Mouse (Mus musculus) thymus, adult 18-20 months (tissue): Measurements from ENCODE around the gene Rbp4.

Experiments used
- DNase-seq, 2 experiments: peaks; one replicate each; pipeline ENCODE4 v3.0.0; 2022; ENCODE audit warnings: mixed read lengths in 2 of 2

Rbp4 gene

DNA sequence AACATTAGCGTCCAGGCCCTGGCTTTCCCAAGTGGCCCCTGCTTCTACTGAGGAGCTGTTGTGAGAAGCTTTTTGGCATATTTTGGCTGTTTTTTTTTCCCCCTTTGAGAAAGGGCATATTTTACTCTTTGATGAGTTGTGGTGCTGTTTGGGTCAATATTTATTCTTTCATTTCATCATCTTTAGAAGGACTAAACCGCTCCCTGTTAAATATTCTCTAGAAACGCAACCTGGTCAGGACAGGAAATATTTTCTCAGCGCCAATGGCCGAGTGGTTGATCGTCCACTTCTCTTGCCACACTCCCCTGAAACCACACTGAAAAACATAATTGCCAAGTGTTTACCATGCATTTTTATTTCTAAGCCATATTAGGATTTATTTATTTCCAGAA, at the start of gene Rbp4:
Gene Rbp4 (minus strand): TSS at position 63 of the 392 bp plus-strand sequence.
- DNase-seq = no peak

DNA sequence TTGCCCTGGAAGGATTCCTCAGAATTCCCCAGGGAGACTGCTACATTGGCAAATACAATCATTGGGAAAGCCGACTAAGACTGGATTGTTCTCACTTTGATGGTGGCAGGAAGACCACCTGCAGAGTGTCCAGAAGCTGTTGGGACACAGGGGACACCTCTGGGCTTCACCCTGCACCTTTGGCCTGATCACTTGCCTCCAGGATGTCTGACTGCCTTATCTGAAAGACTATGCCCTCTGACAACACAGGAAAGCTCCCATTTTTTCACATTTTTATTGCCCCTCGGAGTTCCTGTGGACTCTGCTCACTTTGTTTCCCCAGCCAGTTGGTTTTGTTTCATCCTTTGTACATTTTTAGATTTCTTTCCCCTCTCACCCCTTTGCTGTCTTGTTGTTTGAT, 39.6 kb upstream of the Rbp4 start:
- DNase-seq = no peak

DNA sequence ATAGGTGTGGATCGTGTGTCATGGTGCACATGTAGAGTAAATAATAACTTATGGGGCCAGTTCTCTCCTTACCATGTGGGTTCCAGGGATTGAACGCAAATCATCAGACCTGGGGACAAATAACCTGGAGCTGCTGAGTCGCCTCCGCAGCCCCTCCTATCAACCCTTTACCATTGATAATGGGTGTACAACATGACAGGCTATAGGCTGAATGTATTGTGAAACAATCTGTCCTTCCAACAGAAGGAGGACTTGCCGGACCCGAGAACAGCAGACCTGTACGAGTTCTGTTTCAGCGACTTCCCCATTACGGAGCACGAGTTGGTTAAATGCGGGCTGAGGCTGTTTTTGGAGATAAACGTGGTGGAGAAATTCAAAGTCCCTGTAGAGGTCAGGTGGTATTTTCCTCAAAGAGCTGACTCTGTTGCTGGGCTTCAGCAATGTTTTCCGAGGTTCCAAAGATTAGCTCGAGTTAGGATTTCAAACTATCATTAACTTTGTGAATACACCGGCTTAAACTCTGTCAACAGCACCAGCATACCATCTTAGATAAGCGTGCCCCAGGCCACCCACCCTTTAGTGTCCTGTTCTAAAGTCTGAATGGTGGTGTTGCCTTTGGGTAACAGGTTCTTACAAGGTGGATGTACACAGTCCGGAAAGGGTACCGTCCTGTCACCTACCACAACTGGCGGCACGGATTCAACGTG, 36.7 kb upstream of the Rbp4 start:
- no peak for DNase-seq

DNA sequence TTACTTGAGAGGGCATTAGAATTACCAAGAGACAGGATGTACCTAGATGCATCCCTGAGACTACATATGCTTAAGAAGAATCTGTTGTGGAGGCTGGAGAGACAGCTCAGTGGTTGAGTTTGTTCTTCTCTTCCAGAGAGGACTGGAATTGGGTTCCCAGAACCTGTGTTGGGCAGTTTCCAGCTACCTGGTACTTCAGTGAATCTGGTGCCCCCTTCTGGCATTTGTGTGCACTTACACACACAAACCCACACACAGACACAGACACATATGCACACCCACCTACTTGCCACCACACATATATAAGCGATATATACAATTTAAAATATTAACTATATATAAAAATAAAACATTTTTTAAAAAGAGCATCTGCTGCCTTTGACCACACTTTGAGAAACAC, 31.2 kb upstream of the Rbp4 start:
- DNase-seq = no peak

DNA sequence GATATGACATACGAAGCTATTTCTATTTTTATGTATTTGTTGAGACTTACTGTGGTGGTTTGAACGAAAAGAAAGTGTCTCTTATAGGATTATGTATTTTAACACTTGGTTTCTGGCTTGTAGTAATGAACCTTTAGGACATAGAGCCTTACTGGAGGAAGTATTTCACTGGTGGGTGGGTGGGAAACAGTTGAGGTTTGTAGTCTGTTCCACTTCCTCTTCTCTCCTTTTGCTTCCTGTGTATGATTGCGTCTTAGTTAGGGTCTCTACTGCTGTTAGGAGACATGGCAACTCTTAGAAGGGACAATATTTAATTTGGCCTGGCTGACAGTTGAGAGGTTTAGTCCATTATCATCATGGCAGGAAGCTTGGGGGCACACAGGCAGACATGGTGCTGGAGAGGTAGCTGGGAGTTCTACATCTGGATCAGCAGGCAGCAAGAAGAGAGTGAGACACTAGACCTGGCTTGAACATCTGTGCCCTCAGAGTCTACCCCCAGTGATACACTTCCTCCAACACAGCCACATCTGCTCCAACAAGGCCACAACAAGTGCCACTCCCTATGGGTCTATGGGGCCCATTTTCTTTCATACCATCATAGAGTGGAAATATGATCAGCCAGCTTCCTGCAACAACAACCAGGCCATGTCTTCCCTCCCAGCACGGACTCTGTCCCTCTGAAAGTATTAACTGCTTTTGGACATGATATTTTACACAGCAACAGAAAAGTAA, 18.6 kb upstream of the Rbp4 start:
- no peak for DNase-seq

DNA sequence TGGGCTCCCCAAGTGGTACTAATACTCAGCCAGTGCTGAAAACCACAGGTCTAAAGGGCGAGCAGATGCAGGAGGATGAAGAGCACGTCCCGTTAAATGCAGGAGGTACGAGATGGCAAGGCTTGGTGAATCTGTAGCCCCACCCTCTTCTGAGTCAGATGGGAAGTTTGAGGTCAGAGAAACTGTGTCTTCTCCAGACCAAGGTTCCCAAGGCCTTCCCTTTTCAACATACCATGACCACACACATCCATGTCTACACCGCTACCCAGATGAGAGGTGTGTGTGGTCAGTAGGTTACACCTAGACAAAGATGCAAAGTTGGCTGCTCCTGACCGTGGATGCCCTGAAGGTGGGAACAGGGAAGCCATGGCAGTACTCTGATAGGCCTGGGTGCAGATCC, 9.7 kb upstream of the Rbp4 start:
- no peak for DNase-seq

DNA sequence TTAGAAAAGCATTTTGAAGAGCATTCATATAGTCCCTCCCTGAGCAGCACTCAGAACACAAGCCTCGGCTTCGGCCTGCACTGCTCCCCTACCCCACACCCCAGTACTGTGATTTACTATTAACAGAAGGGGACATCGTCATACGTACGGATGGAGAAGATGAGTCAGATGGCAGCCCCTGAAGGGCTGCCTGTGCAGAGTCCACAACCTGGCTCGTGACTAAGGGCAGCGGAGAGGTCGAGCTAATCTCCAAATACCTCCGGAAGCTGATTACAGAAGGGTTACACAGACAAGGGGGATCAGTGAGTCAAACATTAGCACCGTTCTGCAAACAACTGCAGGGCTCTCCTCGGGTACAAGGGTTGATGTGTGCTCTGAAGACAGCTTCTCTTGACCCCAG, 8.9 kb upstream of the Rbp4 start:
- no peak for DNase-seq

DNA sequence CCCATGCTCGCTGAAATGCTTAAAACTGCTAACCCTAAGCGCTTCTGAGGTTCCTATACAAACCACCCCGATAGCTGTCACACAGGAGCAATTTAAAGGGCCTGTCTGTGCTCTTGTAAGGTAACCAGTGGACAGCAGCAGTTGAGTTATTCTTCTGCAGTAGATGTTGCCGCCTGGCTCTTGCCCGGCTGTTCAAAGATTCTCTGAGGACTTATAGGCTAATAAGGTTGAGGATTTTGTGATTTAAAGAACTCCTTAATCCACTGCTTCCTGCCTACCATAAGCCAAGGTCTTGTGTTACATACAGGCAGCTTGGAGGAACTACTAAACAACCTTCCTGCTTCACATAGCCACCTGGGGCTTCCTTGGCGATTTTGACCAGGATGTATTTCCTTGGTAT, 7.4 kb upstream of the Rbp4 start, which contains the start of gene Pde6c:
Gene Pde6c (plus strand): TSS at position 301 of the 400 bp plus-strand sequence.
- no peak for DNase-seq

DNA sequence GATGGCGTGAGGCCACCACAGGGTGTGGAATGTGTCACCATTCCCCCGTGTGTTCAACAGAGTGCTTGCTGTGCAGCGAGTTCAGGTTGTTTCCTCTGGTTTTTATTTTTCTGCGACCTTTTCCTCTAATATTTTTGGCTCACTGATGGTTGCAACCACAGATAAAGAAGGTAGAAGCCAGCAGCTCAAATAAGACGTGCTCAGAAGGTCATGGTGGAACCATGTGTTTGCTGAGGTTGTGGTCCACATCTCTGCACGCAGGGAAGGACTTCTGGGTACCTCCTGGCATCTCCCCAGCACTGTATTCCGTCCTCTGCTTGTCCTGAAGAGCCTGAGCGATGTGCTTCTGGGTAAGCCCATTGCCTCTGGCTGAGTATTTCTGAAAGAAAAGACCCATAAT, 1.6 kb upstream of the Rbp4 start:
- DNase-seq = no peak

DNA sequence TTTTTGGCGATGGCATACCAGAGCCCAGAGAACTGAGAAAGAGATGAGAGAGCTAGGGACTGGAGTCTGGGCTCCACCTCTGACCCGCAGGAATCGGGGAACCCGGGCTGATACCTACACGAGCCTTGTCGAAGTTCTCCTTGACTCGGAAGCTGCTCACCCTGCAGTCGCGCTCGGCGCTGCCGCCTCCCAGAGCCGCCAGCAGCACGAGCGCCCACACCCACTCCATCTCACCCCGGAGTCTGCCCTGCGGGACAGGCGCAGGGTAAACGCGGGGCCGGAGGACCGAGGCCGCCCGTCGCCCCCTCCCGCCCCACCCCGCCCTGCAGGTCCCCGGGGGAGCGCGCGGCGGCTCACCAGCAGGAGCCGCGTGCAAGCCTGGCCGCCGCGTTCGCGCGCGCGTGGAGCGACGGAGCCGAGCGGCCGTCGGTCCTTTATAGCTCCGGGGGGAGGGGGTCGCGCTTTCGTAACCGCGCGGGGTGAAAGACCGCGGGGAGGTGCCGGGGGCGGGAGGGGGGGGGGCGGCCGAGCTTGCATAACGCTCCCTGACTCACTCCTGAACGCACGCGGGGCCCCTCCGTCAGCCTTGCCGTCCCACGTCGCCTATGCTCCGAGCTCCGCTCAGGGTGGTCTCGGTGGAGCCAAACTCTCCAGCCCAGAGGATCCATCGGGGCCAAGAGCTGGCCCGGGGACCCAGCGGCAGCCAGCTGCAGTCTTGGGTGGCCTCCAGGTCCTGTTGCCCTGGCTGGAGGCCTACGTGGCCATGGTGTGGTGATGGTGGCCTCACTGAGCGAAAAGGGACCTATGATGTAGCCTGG, 471 bp downstream of the Rbp4 start:
- no peak for DNase-seq

DNA sequence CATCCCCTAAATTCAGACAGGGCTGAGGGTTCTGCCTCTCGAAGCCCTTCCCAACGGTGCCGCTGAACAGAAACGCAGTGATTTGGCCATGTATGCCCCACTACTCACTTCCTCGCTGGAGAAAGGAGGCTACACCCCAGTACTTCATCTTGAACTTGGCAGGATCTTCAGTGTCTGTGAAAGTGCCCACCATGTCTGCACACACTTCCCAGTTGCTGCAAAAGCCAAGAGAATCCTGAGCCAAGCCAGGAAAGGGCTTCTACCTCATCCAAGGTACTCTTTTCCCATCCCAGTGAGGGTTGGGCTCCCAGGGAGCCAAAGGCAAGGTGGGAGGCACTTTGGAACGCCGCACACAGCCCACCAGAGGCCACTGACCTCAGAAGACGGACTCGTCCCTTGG, 1.2 kb downstream of the Rbp4 start:
- DNase-seq = no peak

DNA sequence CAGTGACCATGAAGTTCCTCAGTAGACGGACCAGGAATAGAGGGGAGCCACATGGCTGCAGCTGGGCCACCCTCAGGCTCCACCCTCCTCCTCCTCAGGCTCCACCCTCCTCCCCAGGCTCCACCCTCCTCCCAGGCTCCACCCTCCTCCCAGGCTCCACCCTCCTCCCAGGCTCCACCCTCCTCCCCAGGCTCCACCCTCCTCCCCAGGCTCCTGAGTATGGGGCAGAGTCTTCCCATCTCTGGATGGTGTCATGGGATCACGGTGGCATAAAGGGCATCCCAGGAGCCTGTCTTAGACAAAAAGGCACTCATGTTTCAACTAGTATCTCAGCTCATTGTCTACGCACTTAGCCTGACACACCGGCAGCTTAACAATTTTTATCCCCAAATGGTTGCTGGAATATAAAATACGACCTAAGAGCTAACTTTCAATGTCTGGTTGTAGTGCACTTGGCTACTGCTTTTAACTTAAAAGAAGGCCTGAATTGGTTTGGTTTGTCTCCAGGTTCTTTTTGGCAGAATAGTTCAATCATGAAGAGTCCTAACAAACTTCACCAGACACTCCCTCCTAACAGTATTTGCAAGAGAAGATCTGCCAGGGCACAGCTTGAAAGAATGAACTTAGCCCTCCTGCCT, 4.8 kb downstream of the Rbp4 start:
- no peak for DNase-seq

DNA sequence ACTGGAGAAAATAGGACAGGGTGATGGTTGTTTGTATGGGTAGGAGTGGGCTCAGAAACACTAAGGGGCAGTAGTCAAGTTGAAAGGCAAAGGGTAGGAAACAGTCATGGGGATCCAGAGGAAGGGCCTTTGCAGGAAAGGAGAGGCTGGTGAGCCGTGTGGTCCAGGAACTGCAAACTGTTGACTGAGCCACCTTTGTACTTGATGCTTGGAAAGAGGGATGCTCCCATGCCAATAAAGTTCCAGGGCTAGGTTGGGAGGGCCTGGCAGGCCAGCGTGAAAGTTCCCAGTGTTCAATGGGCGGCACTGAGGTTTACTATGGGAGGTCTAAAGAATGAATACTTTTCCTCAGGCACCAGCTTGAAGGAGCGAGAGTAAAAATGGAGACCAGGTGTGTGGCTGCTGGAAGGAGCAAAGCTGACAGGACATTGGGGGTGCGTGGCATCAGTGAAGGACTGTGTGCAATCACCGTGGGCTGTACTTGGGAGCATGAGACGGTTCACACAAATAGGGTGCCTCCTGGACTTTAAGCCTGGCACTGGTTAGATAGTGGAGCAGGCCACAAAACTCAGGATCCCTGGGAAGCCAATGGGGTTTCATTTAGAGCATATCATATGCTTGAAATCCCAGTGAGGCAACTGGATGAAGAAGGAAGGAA, 10.1 kb downstream of the Rbp4 start:
- no peak for DNase-seq

DNA sequence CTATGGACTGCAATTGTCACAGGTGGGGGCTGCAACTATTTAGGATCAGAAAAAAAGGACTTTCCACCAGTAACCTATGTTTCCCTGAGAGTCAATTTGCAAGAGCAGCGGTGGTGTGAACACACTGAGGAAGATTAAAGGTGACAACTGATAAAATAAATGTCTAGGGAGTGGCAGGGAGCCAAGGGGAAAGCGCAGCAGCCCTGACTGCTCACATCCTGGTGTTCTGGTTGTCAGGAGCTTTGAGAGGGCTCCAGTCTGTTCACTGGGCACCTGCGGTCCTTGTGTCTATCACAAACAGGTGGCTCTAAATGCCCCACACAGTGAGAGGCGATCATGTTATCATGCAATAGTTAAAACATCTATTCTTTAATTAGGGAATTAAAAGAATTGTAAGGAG, 12.5 kb downstream of the Rbp4 start:
- no peak for DNase-seq

DNA sequence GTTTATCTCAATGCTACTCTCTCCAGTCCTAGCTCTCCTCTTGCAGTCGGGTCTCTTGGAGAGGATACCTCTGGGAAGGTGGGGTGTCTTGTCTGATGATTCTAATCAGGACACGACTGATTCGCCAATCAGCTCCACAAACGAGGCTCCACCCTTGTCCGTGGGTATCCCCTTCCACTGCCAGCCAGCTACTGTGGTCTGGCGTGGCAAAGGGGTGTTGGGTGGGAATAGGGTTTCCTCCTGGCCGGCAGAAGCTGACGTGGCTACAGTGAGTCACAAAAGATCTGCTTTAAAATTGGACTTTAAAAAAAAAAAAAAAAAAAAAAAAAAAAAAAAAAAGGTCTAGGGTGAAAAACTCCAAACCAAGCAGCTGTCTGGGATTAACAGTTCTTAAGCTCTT, 14.0 kb downstream of the Rbp4 start:
- DNase-seq = no peak

DNA sequence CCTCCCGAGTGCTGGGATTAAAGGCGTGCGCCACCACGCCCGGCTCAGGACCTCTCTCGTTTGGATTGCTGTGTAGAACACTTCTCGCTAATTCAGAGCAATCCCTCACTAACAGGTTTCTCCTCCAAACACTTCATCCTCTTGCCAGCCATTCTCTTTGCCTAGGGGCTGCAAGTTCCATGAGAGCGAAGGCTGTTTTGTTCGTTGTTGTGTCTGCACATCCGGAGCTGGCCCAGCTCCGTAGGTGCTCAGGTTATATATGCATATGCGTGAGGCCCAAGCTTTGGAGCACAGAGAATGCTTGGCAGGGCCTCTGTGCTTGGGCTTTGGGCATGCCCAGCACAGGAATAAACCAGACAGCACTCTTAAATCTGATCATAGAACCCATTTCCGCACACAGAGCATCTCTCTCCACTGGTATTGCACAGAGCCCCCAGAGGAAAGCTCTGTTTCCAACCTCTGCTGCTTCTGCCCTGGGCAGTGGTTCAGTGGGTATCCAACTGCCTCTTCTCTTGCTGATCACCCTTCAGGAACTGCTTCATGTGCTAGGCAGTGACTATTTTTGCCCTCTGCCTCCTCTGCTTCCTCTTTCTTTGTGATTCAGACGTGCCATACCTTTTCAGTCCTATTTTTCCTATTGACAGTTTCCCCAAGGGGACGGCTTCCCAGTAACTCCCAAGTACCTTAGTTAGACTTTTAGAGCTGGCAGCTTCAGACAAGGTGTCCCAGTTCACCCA, 15.4 kb downstream of the Rbp4 start:
- no peak for DNase-seq

DNA sequence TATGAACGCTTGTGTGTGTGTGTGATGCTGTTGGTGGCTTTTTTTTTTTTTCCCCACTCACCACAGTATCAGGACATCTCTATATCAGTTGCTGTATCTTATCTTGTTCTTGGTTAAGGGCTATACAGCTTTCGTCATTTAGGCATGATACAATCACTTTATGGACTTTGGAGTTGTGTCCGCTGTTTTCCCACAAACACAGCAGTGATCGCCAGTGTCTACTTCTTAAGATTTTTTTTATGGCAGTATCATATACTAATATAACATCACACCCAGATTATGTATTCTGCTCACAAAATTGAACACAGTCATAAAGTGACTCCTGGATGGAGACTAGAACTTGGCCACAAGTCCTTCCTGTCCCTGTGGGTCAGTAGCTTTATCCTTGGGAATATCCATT, 17.2 kb downstream of the Rbp4 start:
- DNase-seq = no peak

DNA sequence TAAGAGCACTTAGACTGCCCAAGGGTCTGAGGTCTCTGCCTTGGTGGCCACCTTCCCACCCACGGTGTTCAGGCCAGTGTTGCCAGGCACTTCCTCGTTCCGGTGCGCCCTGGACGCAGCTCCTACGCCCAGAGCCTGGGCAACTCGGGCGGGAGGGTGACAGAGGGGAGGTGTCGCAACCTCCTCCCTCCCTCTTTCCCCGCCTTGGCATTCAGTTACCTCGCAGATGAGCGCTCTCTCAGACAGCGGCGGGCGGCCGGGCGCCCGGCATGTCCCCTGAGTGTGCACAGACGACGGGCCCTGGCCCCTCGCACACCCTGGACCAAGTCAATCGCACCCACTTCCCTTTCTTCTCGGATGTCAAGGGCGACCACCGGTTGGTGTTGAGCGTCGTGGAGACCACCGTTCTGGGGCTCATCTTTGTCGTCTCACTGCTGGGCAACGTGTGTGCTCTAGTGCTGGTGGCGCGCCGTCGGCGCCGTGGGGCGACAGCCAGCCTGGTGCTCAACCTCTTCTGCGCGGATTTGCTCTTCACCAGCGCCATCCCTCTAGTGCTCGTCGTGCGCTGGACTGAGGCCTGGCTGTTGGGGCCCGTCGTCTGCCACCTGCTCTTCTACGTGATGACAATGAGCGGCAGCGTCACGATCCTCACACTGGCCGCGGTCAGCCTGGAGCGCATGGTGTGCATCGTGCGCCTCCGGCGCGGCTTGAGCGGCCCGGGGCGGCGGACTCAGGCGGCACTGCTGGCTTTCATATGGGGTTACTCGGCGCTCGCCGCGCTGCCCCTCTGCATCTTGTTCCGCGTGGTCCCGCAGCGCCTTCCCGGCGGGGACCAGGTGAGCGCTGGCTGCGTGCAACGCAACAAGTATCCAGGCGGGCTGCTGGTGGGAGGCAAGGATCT, 28.0 kb downstream of the Rbp4 start, which contains the start of gene Ffar4:
Gene Ffar4 (plus strand): TSS at position 214 of the 901 bp plus-strand sequence.
- DNase-seq = no peak

DNA sequence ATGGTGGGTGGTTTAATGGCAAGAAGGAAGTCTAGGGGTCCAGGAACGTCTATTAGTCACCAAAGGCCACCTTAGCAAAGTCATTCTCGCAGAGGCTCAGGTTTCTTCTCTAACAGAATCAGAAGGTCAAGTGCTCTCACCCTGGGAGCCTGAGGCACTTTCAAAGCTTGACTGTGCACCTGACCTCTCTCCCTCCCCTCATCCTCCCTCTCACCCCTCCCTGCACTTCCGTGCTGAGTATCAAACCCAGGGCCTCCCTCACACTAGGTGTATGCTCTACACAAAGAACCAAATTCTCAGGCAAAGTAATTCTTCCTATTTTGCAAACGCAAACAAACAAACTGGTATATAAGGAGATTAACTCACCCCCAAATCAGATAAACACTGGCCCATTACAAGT, 28.9 kb downstream of the Rbp4 start:
- no peak for DNase-seq

DNA sequence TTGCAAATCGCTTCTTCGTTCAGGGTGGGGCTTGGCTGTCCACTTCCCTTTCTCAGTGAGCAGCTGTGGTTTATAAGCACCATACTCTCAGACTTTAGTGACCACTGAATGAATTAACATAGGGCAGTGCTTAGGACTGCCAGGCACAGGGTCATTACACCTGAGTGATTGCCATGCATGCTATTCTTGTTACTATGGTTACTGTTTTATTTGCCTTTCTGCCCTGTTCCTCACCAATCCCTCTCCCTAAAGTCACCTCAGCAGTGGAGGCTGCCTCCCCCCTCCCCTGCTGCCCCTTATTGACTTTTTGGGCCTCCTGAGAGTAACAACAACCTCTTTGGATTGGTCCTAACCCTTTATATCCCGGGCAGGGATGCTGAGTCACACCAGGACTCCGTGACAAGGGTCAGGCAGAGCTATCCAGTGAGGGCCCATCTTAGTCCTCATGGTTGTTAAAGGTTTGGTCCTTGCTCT, 33.5 kb downstream of the Rbp4 start:
- no peak for DNase-seq

DNA sequence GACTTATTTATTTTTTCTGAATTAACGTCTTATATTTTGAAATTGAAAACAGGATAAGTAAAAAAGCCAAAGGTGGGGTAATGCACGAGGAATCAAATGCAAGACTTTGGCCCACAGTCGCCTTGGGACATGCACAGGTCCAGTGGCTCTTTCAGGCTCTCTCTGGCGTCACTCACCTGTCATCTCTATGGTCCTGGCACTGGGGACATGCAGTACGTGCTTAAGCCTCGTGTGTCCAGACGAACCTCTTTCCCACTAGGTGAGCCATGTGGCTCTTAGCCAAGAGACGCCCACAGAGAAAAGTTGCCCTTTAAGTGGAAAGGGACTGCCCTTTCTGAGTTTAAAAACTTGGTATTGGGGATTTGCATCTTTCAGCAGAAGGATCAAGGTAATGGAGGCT, 35.7 kb downstream of the Rbp4 start:
- no peak for DNase-seq
